Mouse (Mus musculus) heart, embryonic 16.5 days (tissue): ENCODE measurements around the gene Exoc3l4. TPM values are rescaled to one million over a fixed set of nuclear protein-coding genes. Genes with fewer than 3 reads are reported as not detected.

Experiments used
- ATAC-seq: fragments of 200-750 bp; cut with Nextera tagmentation; replicated peaks from 2 replicates; pipeline ENCODE4 v1.8.0; 2017; ENCODE audit warnings: moderate number of reproducible peaks; ENCODE audit not compliant: insufficient read depth, low FRiP score; ENCODE audit errors: extremely low read depth
- H3K27ac ChIP-seq: fragments of 300-500 bp; sonication (generic); 2 replicates; pipeline ENCODE4 v1.5.1; 2014; ENCODE audit warnings: mild to moderate bottlenecking, low read length, control low read depth, moderate library complexity
- H3K27me3 ChIP-seq: fragments of 300-500 bp; sonication (generic); 2 replicates; pipeline ENCODE4 v1.6.1; 2014; ENCODE audit warnings: low read length, mixed read lengths; ENCODE audit not compliant: control insufficient read depth, insufficient read depth
- H3K36me3 ChIP-seq: fragments of 300-500 bp; sonication (generic); 2 replicates; pipeline ENCODE4 v1.6.1; 2014; ENCODE audit not compliant: control insufficient read depth, insufficient read depth
- H3K4me1 ChIP-seq: fragments of 300-500 bp; sonication (generic); 2 replicates; pipeline ENCODE4 v1.6.1; 2014; ENCODE audit warnings: low read length, mixed read lengths; ENCODE audit not compliant: control insufficient read depth, insufficient read depth
- H3K4me2 ChIP-seq: fragments of 300-500 bp; sonication (generic); 2 replicates; pipeline ENCODE4 v1.6.1; 2014; ENCODE audit warnings: low read depth, mild to moderate bottlenecking, control low read depth, low read length
- H3K4me3 ChIP-seq: fragments of 300-500 bp; sonication (generic); 2 replicates; pipeline ENCODE4 v1.5.1; 2014; ENCODE audit warnings: mild to moderate bottlenecking, control low read depth, low read length
- H3K9ac ChIP-seq: fragments of 300-500 bp; sonication (generic); 2 replicates; pipeline ENCODE4 v1.6.1; 2014; ENCODE audit warnings: low read length, control low read depth
- H3K9me3 ChIP-seq: fragments of 300-500 bp; sonication (generic); replicated peaks from 2 replicates; pipeline ENCODE4 v1.6.1; 2016; ENCODE audit warnings: low read length; ENCODE audit not compliant: control insufficient read depth
- WGBS: fragments of 180-500 bp; shearing (Covaris S2); extraction: QIAGEN DNeasy Blood & Tissue Kit; methylation state at CpG from one replicate; pipeline ENCODE4 v1.1.7; 2014; 5-methylcytosine and 5-hydroxymethylcytosine counted together
- polyA plus RNA-seq: library from polyadenylated mRNA; unstranded; fragments of >200 nt; fragmentation: Nextera tagmentation; extraction: Ambion mirVana; gene quantifications from 2 replicates; pipeline ENCODE4 v1.2.1, GENCODE M21; 2015

The Exoc3l4 gene
- polyA plus RNA-seq, 1 experiment from 2014 or later: 14.9 TPM

GRCm38 (mm10) chr12:111443921-111444831, 27.4 kb downstream of the Exoc3l4 start:
- Histone ChIP-seq H3K27ac (no peak overlapping the region), H3K9me3 (no peaks in the 10 kb centered on the region), H3K9ac (no peak overlapping the region), H3K4me3 (no peak overlapping the region), H3K36me3 (no peaks in the 10 kb centered on the region), H3K4me1 (peaks cover 17% of the 10 kb centered on the region), H3K4me2 (no peak overlapping the region), H3K27me3 (peaks cover 70% of the 10 kb centered on the region)
- WGBS: 47% methylated on average over 10 of the region's 10 CpGs
- no peak for ATAC-seq

GRCm38 (mm10) chr12:111445161-111445889, 28.5 kb downstream of the Exoc3l4 start:
- H3K27ac ChIP-seq: no peak overlapping the region
- no peaks in the 10 kb centered on the region for H3K36me3 ChIP-seq
- no peaks in the 10 kb centered on the region for H3K9me3 ChIP-seq
- H3K4me2 ChIP-seq: peak overlapping the region; percentile 33
- H3K4me3 ChIP-seq: peak overlapping the region; percentile 21
- no peak overlapping the region for H3K9ac ChIP-seq
- 11% methylated on average over 43 of the region's 52 CpGs for WGBS
- H3K4me1 ChIP-seq: peaks cover 26% of the 10 kb centered on the region
- no peak for ATAC-seq
- peaks cover 68% of the 10 kb centered on the region for H3K27me3 ChIP-seq

DNA sequence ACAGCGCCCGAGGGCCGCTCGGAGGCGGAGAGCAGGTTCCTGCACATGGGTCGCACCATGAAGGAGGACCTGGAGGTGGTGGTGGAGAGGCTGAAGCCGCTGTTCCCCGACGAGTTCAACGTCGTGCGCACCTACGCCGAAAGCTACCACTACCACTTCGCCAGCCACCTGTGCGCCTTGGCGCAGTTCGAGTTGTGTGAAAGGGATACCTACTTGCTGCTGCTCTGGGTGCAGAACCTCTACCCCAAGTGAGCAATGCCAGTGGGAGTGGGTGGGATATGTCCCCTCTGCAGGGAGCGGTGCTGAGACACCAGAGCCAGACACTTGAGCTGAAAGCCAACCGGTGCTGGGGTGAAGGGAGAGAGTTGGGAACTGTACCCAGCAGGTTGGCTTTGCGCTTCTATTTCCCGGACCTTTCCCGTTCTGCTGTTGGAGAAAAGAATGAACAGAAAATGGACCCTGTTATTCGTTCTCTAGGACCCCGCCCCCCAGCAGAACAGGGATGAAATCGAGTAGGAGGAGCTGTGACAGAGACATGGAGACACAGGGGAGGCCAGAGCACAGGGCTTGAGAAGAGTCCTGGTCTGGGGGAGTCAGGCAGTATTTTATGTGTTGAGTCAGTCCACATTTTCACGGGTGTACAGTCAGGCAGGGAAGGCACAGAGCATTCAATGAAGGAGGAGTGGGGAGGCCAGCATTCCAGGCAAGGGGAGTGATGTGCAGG, 29.2 kb downstream of the Exoc3l4 start:
- no peaks in the 10 kb centered on the region for H3K9me3 ChIP-seq
- peak overlapping the region; percentile 33 for H3K4me2 ChIP-seq
- H3K9ac ChIP-seq: no peak overlapping the region
- H3K4me3 ChIP-seq: peak overlapping the region; percentile 21
- H3K36me3 ChIP-seq: no peaks in the 10 kb centered on the region
- no peak for ATAC-seq
- WGBS: 19% methylated on average over 27 of the region's 27 CpGs
- H3K27ac ChIP-seq: no peak overlapping the region
- peaks cover 27% of the 10 kb centered on the region for H3K4me1 ChIP-seq
- peaks cover 71% of the 10 kb centered on the region for H3K27me3 ChIP-seq

DNA sequence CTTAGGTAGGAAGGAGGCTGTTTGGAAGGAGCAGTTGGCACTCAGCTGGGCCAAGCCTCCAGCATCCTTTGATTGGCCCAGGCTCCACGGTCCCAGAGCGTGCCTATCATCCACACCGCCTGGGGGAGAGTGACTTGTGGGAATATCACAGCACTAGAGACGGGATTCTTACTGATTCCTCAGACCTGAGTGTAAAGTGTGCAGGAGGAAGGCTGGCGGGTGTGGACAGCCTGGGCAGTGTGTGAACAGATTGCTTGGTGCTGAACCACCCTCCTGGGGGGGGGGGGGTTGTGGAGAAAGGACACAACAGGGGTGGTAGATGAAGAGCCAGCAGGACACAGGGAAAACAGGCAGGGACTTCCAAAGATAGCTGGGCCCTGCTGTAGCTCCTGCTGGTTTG, 29.9 kb downstream of the Exoc3l4 start:
- peaks cover 27% of the 10 kb centered on the region for H3K4me1 ChIP-seq
- WGBS: 52% methylated on average over 5 of the region's 5 CpGs

DNA sequence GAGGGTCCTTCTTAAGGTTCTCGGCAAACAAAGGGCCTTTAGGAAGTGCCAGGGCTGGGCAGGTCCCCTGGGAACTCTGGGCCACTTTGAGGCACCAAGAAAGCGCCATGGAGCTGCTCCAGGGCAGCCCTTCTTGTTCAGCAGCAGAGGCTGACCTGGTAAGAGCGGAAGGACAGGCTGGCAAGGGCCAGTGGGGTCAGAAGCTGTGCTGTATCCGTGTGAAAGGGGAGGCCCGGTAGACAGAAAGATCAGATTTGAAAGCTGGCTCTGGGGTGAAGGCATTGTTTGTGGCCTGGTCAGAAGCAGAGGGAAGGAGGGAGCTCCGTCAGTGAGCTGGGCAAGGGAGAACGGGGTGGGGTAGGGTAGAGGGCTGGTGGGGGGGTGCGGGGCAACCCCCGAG, 30.5 kb downstream of the Exoc3l4 start:
- H3K36me3 ChIP-seq: no peaks in the 10 kb centered on the region
- no peak overlapping the region for H3K27ac ChIP-seq
- H3K4me2 ChIP-seq: no peak overlapping the region
- ATAC-seq: no peak
- H3K9ac ChIP-seq: no peak overlapping the region
- 48% methylated on average over 9 of the region's 9 CpGs for WGBS
- no peak overlapping the region for H3K4me3 ChIP-seq
- H3K4me1 ChIP-seq: peaks cover 24% of the 10 kb centered on the region
- no peaks in the 10 kb centered on the region for H3K9me3 ChIP-seq
- H3K27me3 ChIP-seq: peaks cover 78% of the 10 kb centered on the region

More for the DNA sequence above, 29.9 kb downstream of the Exoc3l4 start:
- H3K27ac ChIP-seq: no peak overlapping the region
- H3K4me3 ChIP-seq: no peak overlapping the region
- ATAC-seq: no peak
- H3K9ac ChIP-seq: no peak overlapping the region
- peaks cover 76% of the 10 kb centered on the region for H3K27me3 ChIP-seq
- no peaks in the 10 kb centered on the region for H3K9me3 ChIP-seq
- no peaks in the 10 kb centered on the region for H3K36me3 ChIP-seq
- H3K4me2 ChIP-seq: no peak overlapping the region

GRCm38 (mm10) chr12:111447898-111448760, 31.3 kb downstream of the Exoc3l4 start:
- no peak overlapping the region for H3K4me2 ChIP-seq
- H3K36me3 ChIP-seq: no peaks in the 10 kb centered on the region
- H3K4me1 ChIP-seq: peaks cover 19% of the 10 kb centered on the region
- H3K27me3 ChIP-seq: peaks cover 80% of the 10 kb centered on the region
- no peaks in the 10 kb centered on the region for H3K9me3 ChIP-seq
- no peak overlapping the region for H3K27ac ChIP-seq
- no peak overlapping the region for H3K4me3 ChIP-seq
- 43% methylated on average over 22 of the region's 22 CpGs for WGBS
- no peak for ATAC-seq
- no peak overlapping the region for H3K9ac ChIP-seq

DNA sequence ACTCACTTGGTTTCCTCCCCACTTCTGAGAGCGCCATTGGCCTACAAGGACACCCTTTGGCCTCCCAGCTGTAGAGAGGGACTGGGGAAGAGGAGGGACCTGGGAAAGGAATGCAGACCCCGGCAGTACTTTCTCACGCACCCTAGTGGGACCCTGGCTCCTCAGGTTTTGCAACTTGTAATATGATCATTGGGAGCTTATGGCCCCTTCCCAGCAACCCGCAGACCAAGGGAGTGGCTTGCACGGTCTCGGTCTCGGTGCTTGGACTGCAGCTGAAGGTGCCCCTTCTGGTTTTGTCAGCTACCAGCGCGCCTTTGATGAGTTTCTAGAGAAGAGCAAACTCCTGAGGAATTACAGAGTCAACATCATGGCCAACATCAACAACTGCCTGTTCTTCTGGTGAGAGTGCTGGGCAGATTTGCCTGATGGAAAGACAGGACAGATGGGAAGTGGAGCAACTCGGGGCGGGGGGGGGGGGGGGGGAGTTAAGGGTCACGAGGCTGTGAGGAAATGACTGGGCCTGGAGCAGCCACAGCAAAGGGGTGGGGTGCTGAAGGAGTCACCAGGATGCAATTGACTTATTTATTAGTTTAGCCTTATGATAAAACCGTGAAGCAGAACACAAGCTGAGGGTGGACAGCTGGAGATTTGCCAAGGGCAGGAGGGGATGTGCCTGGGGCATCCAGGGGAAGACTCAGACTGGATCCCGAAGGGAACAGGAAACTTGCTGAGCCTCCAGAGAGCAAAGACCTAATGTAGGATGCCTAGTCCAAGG, 32.3 kb downstream of the Exoc3l4 start:
- 0 out of 2 replicates have a peak, but pooled peaks have one; percentile 8 for ATAC-seq
- Histone ChIP-seq H3K4me3 (no peak overlapping the region), H3K9me3 (no peaks in the 10 kb centered on the region), H3K9ac (no peak overlapping the region), H3K27me3 (peaks cover 72% of the 10 kb centered on the region), H3K4me1 (peaks cover 16% of the 10 kb centered on the region), H3K27ac (no peak overlapping the region), H3K4me2 (no peak overlapping the region), H3K36me3 (no peaks in the 10 kb centered on the region)
- 30% methylated on average over 13 of the region's 14 CpGs for WGBS

DNA sequence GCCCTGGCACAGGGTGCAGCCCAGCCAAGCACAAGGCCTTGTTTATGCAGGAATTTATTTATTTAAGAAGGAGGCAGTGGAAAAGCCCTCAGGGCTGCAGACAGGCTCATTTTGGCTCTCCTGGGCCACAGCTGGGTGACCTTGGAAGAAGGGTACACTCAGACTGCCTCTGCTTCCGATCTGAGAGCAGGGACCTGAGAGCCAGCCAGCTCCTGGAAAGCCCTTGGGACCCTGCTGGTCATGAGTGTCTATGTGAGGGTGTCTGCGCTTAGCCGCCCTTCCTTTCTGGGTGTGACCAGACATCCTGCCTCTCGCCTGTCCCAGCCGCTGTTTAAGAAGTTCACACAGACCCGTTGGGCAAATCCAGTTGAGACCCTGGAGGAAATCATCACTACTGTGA, 33.5 kb downstream of the Exoc3l4 start:
- H3K27ac ChIP-seq: 0 out of 2 replicates have a peak overlapping the region, but pooled peaks have one; percentile 3
- no peak for ATAC-seq
- H3K4me1 ChIP-seq: peaks cover 20% of the 10 kb centered on the region
- H3K9me3 ChIP-seq: no peaks in the 10 kb centered on the region
- H3K27me3 ChIP-seq: peaks cover 63% of the 10 kb centered on the region
- no peak overlapping the region for H3K9ac ChIP-seq
- H3K4me3 ChIP-seq: no peak overlapping the region
- H3K4me2 ChIP-seq: no peak overlapping the region
- WGBS: 32% methylated on average over 6 of the region's 6 CpGs
- no peaks in the 10 kb centered on the region for H3K36me3 ChIP-seq
